Mouse (Mus musculus) thymus, adult 2 months (tissue): ENCODE measurements around the gene Npc2.

Source experiments
- CTCF ChIP-seq: fragments of 200-500 bp; IDR thresholded peaks from 2 replicates; pipeline ENCODE4 v1.5.1; 2012; ENCODE audit warnings: mild to moderate bottlenecking, control low read depth, low read length, moderate library complexity, borderline replicate concordance; ENCODE audit not compliant: control insufficient read depth, poor library complexity, insufficient read depth; ENCODE audit errors: extremely low read depth
- POLR2A ChIP-seq: fragments of 200-500 bp; IDR thresholded peaks from 2 replicates; pipeline ENCODE4 v1.6.1; 2012; ENCODE audit warnings: mild to moderate bottlenecking, low read length, control low read depth, moderate library complexity; ENCODE audit not compliant: control insufficient read depth, poor library complexity, insufficient read depth; ENCODE audit errors: extremely low read depth

DNA sequence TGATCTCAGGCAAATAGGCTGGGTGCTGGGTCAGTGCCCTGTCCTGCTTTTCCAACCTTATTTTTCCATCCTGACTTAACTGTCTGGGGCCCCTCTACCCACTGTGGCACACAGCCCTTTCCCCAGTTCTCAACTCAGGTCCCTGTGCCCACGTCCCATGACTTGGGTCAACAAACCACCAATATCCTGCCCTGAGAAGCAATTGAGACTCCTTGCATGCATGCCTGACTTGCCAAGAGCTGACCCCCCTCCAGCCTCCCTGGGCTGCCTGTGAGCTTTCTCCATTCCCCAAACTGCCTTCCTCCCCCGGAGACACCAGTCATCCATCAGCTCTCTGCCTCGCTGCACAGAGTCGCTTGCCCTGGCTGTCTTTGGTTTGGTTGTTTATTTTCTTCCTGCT lies 46.0 kb downstream of the Npc2 start:
- TF ChIP-seq POLR2A (no peak), CTCF (no peak)
